Mouse (Mus musculus) bone marrow, adult 2 months (tissue): ENCODE data around the gene Topbp1.

ENCODE experiments used
- CTCF ChIP-seq: fragments of 200-500 bp; IDR thresholded peaks from 2 replicates; pipeline ENCODE4 v1.5.1; 2011; ENCODE audit warnings: low read length, control low read depth; ENCODE audit not compliant: control insufficient read depth, insufficient read depth
- POLR2A ChIP-seq: fragments of 200-500 bp; IDR thresholded peaks from 2 replicates; pipeline ENCODE4 v1.6.1; 2011; ENCODE audit warnings: low read depth, mild to moderate bottlenecking, control low read depth, low read length, borderline replicate concordance; ENCODE audit not compliant: control insufficient read depth

GRCm38 (mm10) chr9:103275676-103276075 is 29.3 kb upstream of the Topbp1 start:
- TF ChIP-seq CTCF (no peak), POLR2A (no peak)
